Mouse (Mus musculus) stomach, postnatal 0 days (tissue): ENCODE measurements around the gene Ndufc2.
"Not testable (repeated sequence)": the region's sequence is repeated elsewhere in the genome, so short reads cannot be mapped to it uniquely, and the experiment has no call there.

Experiments used
- CTCF ChIP-seq: IDR thresholded peaks from 2 replicates; pipeline ENCODE4 v1.5.1; 2016; ENCODE audit warnings: antibody characterized with exemption, low read depth, mild to moderate bottlenecking, moderate library complexity
- EP300 ChIP-seq: optimal IDR thresholded peaks from 2 replicates; pipeline ENCODE3; 2016; ENCODE audit warnings: antibody characterized with exemption

DNA sequence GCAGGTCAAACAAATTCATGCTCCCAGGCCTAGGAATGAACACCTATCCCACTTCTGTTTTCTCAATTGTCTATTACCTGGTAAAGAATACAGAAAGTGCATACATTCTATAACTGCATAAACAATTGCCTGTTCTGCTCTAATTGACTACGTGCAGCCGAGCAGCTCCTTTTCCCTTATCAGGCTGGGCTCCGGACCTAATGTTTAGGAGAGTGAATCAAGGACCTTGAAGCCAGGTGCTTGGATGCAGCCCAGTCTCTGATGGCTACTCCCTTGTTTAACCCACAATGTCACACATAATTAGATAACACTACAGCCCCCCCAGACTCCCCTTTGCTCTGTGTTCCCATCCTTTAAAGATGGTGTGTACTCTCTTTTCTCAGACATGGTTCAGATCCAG lies 33.7 kb downstream of the Ndufc2 start:
- not testable (repeated sequence) for TF ChIP-seq CTCF, EP300
